Mouse (Mus musculus): ENCODE results near the gene Vmn1r39. TPM values are rescaled to one million over a fixed set of nuclear protein-coding genes. Genes with fewer than 3 reads are reported as not detected.
"Not testable (repeated sequence)": the region's sequence is repeated elsewhere in the genome, so short reads cannot be mapped to it uniquely, and the experiment has no call there.

Vmn1r39 gene
- polyA plus RNA-seq (2015; fragmentation: Nextera tagmentation; extraction: Ambion mirVana) = not detected in 2 replicates

GRCm38 (mm10) chr6:66810509-66810908, at the start of gene Vmn1r39:
Gene Vmn1r39 (minus strand): TSS chr6:66810609.
- Histone ChIP-seq H3K4me1 (ENCODE audit: control insufficient read depth, insufficient read depth, low read length) (no peaks in the 10 kb centered on the region), H3K9ac (ENCODE audit: low read depth, low read length) (no peak within 1 kb of the TSS), H3K27me3 (replicated peaks; ENCODE audit: control insufficient read depth, insufficient read depth, low read length) (no peaks in the 10 kb centered on the region), H3K9me3 (ENCODE audit: control insufficient read depth, low read length) (no peaks in the 10 kb centered on the region), H3K4me2 (ENCODE audit: low read depth, low read length) (no peak within 1 kb of the TSS), H3K27ac (ENCODE audit: low read length) (no peak within 1 kb of the TSS), H3K4me3 (ENCODE audit: low read length) (no peak within 1 kb of the TSS), H3K36me3 (ENCODE audit: control insufficient read depth, insufficient read depth, low read length) (no peaks in the 10 kb centered on the region)
- WGBS = 95% methylated on average over 2 of the region's 2 CpGs
- no peak for ATAC-seq

GRCm38 (mm10) chr6:66859391-66859790, 49.0 kb upstream of the Vmn1r39 start:
- Histone ChIP-seq H3K9ac (ENCODE audit: low read depth, low read length) (no peak overlapping the region), H3K4me1 (ENCODE audit: control insufficient read depth, insufficient read depth, low read length) (no peaks in the 10 kb centered on the region), H3K36me3 (ENCODE audit: control insufficient read depth, insufficient read depth, low read length) (no peaks in the 10 kb centered on the region), H3K9me3 (ENCODE audit: control insufficient read depth, low read length) (no peaks in the 10 kb centered on the region), H3K4me3 (ENCODE audit: low read length) (no peak overlapping the region), H3K27me3 (replicated peaks; ENCODE audit: control insufficient read depth, insufficient read depth, low read length) (no peaks in the 10 kb centered on the region), H3K27ac (ENCODE audit: low read length) (no peak overlapping the region), H3K4me2 (ENCODE audit: low read depth, low read length) (no peak overlapping the region)
- peak; percentile 44; the same call in 1 of the 2 replicates for ATAC-seq

- WGBS = 82% methylated on average over 1 of the region's 1 CpGs
Measured at GRCm38 (mm10) chr6:66858356-66858755, 47.9 kb upstream of the Vmn1r39 start.

GRCm38 (mm10) chr6:66856236-66856635, 45.8 kb upstream of the Vmn1r39 start:
- Histone ChIP-seq H3K4me1 (ENCODE audit: control insufficient read depth, insufficient read depth, low read length) (no peaks in the 10 kb centered on the region), H3K9ac (ENCODE audit: low read depth, low read length) (no peak overlapping the region), H3K4me2 (ENCODE audit: low read depth, low read length) (no peak overlapping the region), H3K9me3 (ENCODE audit: control insufficient read depth, low read length) (no peaks in the 10 kb centered on the region), H3K27me3 (replicated peaks; ENCODE audit: control insufficient read depth, insufficient read depth, low read length) (no peaks in the 10 kb centered on the region), H3K4me3 (ENCODE audit: low read length) (no peak overlapping the region), H3K27ac (ENCODE audit: low read length) (no peak overlapping the region), H3K36me3 (ENCODE audit: control insufficient read depth, insufficient read depth, low read length) (no peaks in the 10 kb centered on the region)
- ATAC-seq = no peak

More at GRCm38 (mm10) chr6:66858356-66858755, 47.9 kb upstream of the Vmn1r39 start:
- H3K9me3 ChIP-seq (ENCODE audit: control insufficient read depth, low read length) = no peaks in the 10 kb centered on the region
- H3K27ac ChIP-seq (ENCODE audit: low read length) = no peak overlapping the region
- H3K4me3 ChIP-seq (ENCODE audit: low read length) = no peak overlapping the region
- no peaks in the 10 kb centered on the region for H3K27me3 ChIP-seq (replicated peaks; ENCODE audit: control insufficient read depth, insufficient read depth, low read length)
- no peaks in the 10 kb centered on the region for H3K4me1 ChIP-seq (ENCODE audit: control insufficient read depth, insufficient read depth, low read length)
- no peak overlapping the region for H3K4me2 ChIP-seq (ENCODE audit: low read depth, low read length)
- no peak for ATAC-seq
- no peaks in the 10 kb centered on the region for H3K36me3 ChIP-seq (ENCODE audit: control insufficient read depth, insufficient read depth, low read length)
- no peak overlapping the region for H3K9ac ChIP-seq (ENCODE audit: low read depth, low read length)

GRCm38 (mm10) chr6:66848936-66849335, 38.5 kb upstream of the Vmn1r39 start:
- H3K27ac ChIP-seq (ENCODE audit: low read length) = no peak overlapping the region
- ATAC-seq = peak; percentile 60; the same call in 1 of the 2 replicates
- 26% methylated on average over 4 of the region's 4 CpGs for WGBS
- no peak overlapping the region for H3K4me3 ChIP-seq (ENCODE audit: low read length)
- H3K4me1 ChIP-seq (ENCODE audit: control insufficient read depth, insufficient read depth, low read length) = no peaks in the 10 kb centered on the region
- H3K9ac ChIP-seq (ENCODE audit: low read depth, low read length) = no peak overlapping the region
- H3K27me3 ChIP-seq (replicated peaks; ENCODE audit: control insufficient read depth, insufficient read depth, low read length) = no peaks in the 10 kb centered on the region
- no peaks in the 10 kb centered on the region for H3K36me3 ChIP-seq (ENCODE audit: control insufficient read depth, insufficient read depth, low read length)
- no peak overlapping the region for H3K4me2 ChIP-seq (ENCODE audit: low read depth, low read length)
- H3K9me3 ChIP-seq (ENCODE audit: control insufficient read depth, low read length) = no peaks in the 10 kb centered on the region

GRCm38 (mm10) chr6:66840631-66841030, 30.2 kb upstream of the Vmn1r39 start:
- 8% methylated on average over 1 of the region's 1 CpGs for WGBS
- H3K27ac ChIP-seq (ENCODE audit: low read length); H3K9ac ChIP-seq (ENCODE audit: low read depth, low read length); ATAC-seq; H3K4me1 ChIP-seq (ENCODE audit: control insufficient read depth, insufficient read depth, low read length); H3K4me3 ChIP-seq (ENCODE audit: low read length); H3K27me3 ChIP-seq (replicated peaks; ENCODE audit: control insufficient read depth, insufficient read depth, low read length); H3K4me2 ChIP-seq (ENCODE audit: low read depth, low read length); H3K36me3 ChIP-seq (ENCODE audit: control insufficient read depth, insufficient read depth, low read length); H3K9me3 ChIP-seq (ENCODE audit: control insufficient read depth, low read length): not testable (repeated sequence)

GRCm38 (mm10) chr6:66836932-66837331, 26.5 kb upstream of the Vmn1r39 start:
- H3K9ac ChIP-seq (ENCODE audit: low read depth, low read length) = no peak overlapping the region
- no peak overlapping the region for H3K27ac ChIP-seq (ENCODE audit: low read length)
- no peak for ATAC-seq
- no peaks in the 10 kb centered on the region for H3K36me3 ChIP-seq (ENCODE audit: control insufficient read depth, insufficient read depth, low read length)
- H3K4me3 ChIP-seq (ENCODE audit: low read length) = no peak overlapping the region
- no peaks in the 10 kb centered on the region for H3K4me1 ChIP-seq (ENCODE audit: control insufficient read depth, insufficient read depth, low read length)
- no peaks in the 10 kb centered on the region for H3K27me3 ChIP-seq (replicated peaks; ENCODE audit: control insufficient read depth, insufficient read depth, low read length)
- H3K9me3 ChIP-seq (ENCODE audit: control insufficient read depth, low read length) = no peaks in the 10 kb centered on the region
- H3K4me2 ChIP-seq (ENCODE audit: low read depth, low read length) = no peak overlapping the region

- Histone ChIP-seq H3K9me3 (ENCODE audit: control insufficient read depth, low read length) (no peaks in the 10 kb centered on the region), H3K9ac (ENCODE audit: low read depth, low read length) (no peak overlapping the region), H3K4me3 (ENCODE audit: low read length) (no peak overlapping the region), H3K27me3 (replicated peaks; ENCODE audit: control insufficient read depth, insufficient read depth, low read length) (no peaks in the 10 kb centered on the region), H3K4me2 (ENCODE audit: low read depth, low read length) (no peak overlapping the region), H3K4me1 (ENCODE audit: control insufficient read depth, insufficient read depth, low read length) (no peaks in the 10 kb centered on the region), H3K27ac (ENCODE audit: low read length) (no peak overlapping the region), H3K36me3 (ENCODE audit: control insufficient read depth, insufficient read depth, low read length) (no peaks in the 10 kb centered on the region)
- 77% methylated on average over 1 of the region's 1 CpGs for WGBS
- ATAC-seq = no peak
Measured at GRCm38 (mm10) chr6:66806311-66806710, 4.1 kb downstream of the Vmn1r39 start.

- H3K27me3 ChIP-seq (replicated peaks; ENCODE audit: control insufficient read depth, insufficient read depth, low read length) = no peaks in the 10 kb centered on the region
- H3K9ac ChIP-seq (ENCODE audit: low read depth, low read length) = no peak overlapping the region
- H3K36me3 ChIP-seq (ENCODE audit: control insufficient read depth, insufficient read depth, low read length) = no peaks in the 10 kb centered on the region
- no peak overlapping the region for H3K4me3 ChIP-seq (ENCODE audit: low read length)
- no peak overlapping the region for H3K27ac ChIP-seq (ENCODE audit: low read length)
- H3K9me3 ChIP-seq (ENCODE audit: control insufficient read depth, low read length) = no peaks in the 10 kb centered on the region
- no peaks in the 10 kb centered on the region for H3K4me1 ChIP-seq (ENCODE audit: control insufficient read depth, insufficient read depth, low read length)
- no peak for ATAC-seq
- H3K4me2 ChIP-seq (ENCODE audit: low read depth, low read length) = no peak overlapping the region
- 86% methylated on average over 3 of the region's 3 CpGs for WGBS
Measured at GRCm38 (mm10) chr6:66805713-66806112, 4.7 kb downstream of the Vmn1r39 start.

GRCm38 (mm10) chr6:66782527-66782926, 27.9 kb downstream of the Vmn1r39 start, which contains the start of gene Vmn1r38:
Gene Vmn1r38 (minus strand): TSS chr6:66782627.
- H3K4me3 ChIP-seq (ENCODE audit: low read length); H3K9ac ChIP-seq (ENCODE audit: low read depth, low read length); H3K27me3 ChIP-seq (replicated peaks; ENCODE audit: control insufficient read depth, insufficient read depth, low read length); H3K4me2 ChIP-seq (ENCODE audit: low read depth, low read length); ATAC-seq; H3K9me3 ChIP-seq (ENCODE audit: control insufficient read depth, low read length); H3K27ac ChIP-seq (ENCODE audit: low read length); H3K36me3 ChIP-seq (ENCODE audit: control insufficient read depth, insufficient read depth, low read length); H3K4me1 ChIP-seq (ENCODE audit: control insufficient read depth, insufficient read depth, low read length): not testable (repeated sequence)

Measured in intestine, embryonic 16.5 days (tissue).